Mouse (Mus musculus) spleen, adult 2 months (tissue): ENCODE results near the gene Gm20388.

Experiments
- CTCF ChIP-seq: fragments of 200-500 bp; IDR thresholded peaks from 2 replicates; pipeline ENCODE4 v1.5.1; 2011; ENCODE audit warnings: mild to moderate bottlenecking, inconsistent platforms; ENCODE audit not compliant: insufficient read depth, insufficient read length, insufficient replicate concordance; ENCODE audit errors: extremely low read depth
- POLR2A ChIP-seq: fragments of 200-500 bp; IDR thresholded peaks from 2 replicates; pipeline ENCODE4 v1.6.1; 2011; ENCODE audit warnings: low read depth, low read length, inconsistent platforms

- TF ChIP-seq POLR2A (no peak), CTCF (no peak)
These were observed 2280.4 kb downstream of the Gm20388 start for GRCm38 (mm10) chr8:122191054-122191376.
